Mouse (Mus musculus) myocyte (in vitro differentiated cells): Measurements from ENCODE around the gene Angptl4.

ENCODE experiments used
- CEBPB ChIP-seq: IDR thresholded peaks from 2 replicates; pipeline ENCODE4 v1.6.1; 2011; ENCODE audit warnings: mild to moderate bottlenecking, moderate library complexity; ENCODE audit not compliant: poor library complexity, insufficient read depth, severe bottlenecking
- E2F4 ChIP-seq: IDR thresholded peaks from one replicate; pipeline ENCODE4 v1.6.1; 2011; ENCODE audit warnings: mild to moderate bottlenecking, control low read depth, moderate library complexity; ENCODE audit not compliant: insufficient read depth
- MAX ChIP-seq: IDR thresholded peaks from one replicate; pipeline ENCODE4 v1.6.1; 2011; ENCODE audit warnings: low read depth, mild to moderate bottlenecking, control low read depth
- MYOG ChIP-seq, 3 experiments: IDR thresholded peaks; one replicate each; pipeline ENCODE4 v1.6.1; 2011; ENCODE audit warnings: control low read depth in 2 of 3, low read depth in 2 of 3, mild to moderate bottlenecking in 2 of 3; ENCODE audit not compliant: insufficient read length in 2 of 3, control insufficient read depth in 1 of 3, insufficient read depth in 1 of 3
- POLR2A ChIP-seq: IDR thresholded peaks from one replicate; pipeline ENCODE4 v1.6.1; 2011; ENCODE audit warnings: low read depth, mild to moderate bottlenecking, control low read depth, moderate library complexity; ENCODE audit not compliant: insufficient read length
- POLR2AphosphoS2 ChIP-seq: IDR thresholded peaks from one replicate; pipeline ENCODE4 v1.6.1; 2011; ENCODE audit warnings: low read depth, control low read depth; ENCODE audit not compliant: insufficient read length
- REST ChIP-seq: IDR thresholded peaks from one replicate; pipeline ENCODE4 v1.6.1; 2011; ENCODE audit warnings: mild to moderate bottlenecking, control low read depth, moderate library complexity; ENCODE audit not compliant: insufficient read depth, insufficient read length
- TCF12 ChIP-seq: IDR thresholded peaks from one replicate; pipeline ENCODE4 v1.6.1; 2011; ENCODE audit warnings: mild to moderate bottlenecking, control low read depth; ENCODE audit not compliant: poor library complexity, insufficient read depth, severe bottlenecking
- TCF3 ChIP-seq: IDR thresholded peaks from one replicate; pipeline ENCODE4 v1.6.1; 2011; ENCODE audit warnings: low read depth, control low read depth; ENCODE audit not compliant: insufficient read length
- USF1 ChIP-seq: IDR thresholded peaks from one replicate; pipeline ENCODE4 v1.6.1; 2011; ENCODE audit warnings: low read depth, mild to moderate bottlenecking, control low read depth, moderate library complexity

DNA sequence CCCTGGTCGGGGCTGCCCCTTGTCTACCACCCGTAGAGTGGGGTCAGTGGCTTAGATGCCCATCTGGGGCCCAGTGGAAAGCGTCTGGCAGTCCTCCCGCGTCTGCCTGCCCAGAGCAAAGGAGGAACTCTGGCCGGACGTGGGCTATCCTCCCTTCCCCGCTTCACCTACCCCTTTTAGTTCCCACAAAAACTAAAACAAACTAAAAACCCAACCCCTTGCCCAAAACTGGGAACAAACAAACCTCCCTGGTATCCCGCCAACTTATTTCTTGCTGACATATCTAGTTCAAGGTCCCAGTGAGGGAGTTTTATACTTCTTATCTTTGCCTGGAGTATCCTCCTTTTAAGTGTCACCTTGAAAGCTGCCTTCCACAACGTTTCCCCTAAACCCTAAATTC is 26.6 kb upstream of the Angptl4 start:
- TF ChIP-seq MAX (no peak), TCF3 (no peak), CEBPB (no peak), POLR2A (no peak), USF1 (no peak), POLR2AphosphoS2 (no peak), REST (no peak), E2F4 (no peak), TCF12 (no peak), MYOG (IDR thresholded peaks at IDR 0.05; ENCODE audit: control insufficient read depth in 1 of 3, insufficient read depth in 1 of 3, insufficient read length in 2 of 3, low read depth in 2 of 3) (no peak)
